Mouse (Mus musculus) megakaryocyte, embryonic 14.5 days (primary cell): ENCODE measurements around the gene Ror1.

ENCODE experiments used
- FLI1 ChIP-seq: IDR thresholded peaks from 2 replicates; pipeline ENCODE4 v1.6.1; 2012; ENCODE audit warnings: low read length, inconsistent platforms, mixed read lengths
- GATA1 ChIP-seq: IDR thresholded peaks from 3 replicates; pipeline ENCODE4 v1.6.1; 2012; ENCODE audit warnings: mixed read lengths, low read length, inconsistent platforms, borderline replicate concordance

DNA sequence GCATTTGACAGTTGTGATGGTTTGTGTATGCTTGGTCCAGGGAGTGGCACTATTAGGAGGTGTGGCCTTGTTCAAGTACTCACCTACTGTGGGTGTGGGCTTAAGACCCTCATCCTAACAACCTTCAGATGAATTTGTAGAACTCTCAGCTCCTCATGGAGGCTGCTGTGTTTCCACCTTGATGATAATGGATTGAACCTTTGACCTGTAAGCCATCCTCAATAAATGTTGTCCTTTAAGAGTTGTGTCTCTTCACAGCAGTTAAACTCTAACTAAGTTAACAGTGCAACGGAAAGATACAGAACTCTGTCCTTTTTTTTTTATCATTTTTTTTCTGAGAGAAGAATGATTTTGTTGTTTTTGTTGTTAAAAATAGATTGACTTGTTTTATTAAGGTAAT lies 23.8 kb downstream of the Ror1 start:
- TF ChIP-seq GATA1: no peak
- no peak for TF ChIP-seq FLI1
